Mouse (Mus musculus): ENCODE measurements around the gene Nhlrc4. TPM values are rescaled to one million over a fixed set of nuclear protein-coding genes. Genes with fewer than 3 reads are reported as not detected.
A peak's percentile ranks its signal among the peaks of the same experiment; 100 is the strongest.

Nhlrc4 gene
- polyA plus RNA-seq, 1 experiment from 2014 or later = 5.8 TPM

- 97% methylated on average over 1 of the region's 1 CpGs for WGBS
- H3K9ac ChIP-seq = no peak overlapping the region
- H3K9me3 ChIP-seq (replicated peaks) = no peaks in the 10 kb centered on the region
- H3K27me3 ChIP-seq = no peaks in the 10 kb centered on the region
- H3K4me2 ChIP-seq (replicated peaks) = no peak overlapping the region
- H3K27ac ChIP-seq (replicated peaks) = no peak overlapping the region
- H3K4me3 ChIP-seq (replicated peaks) = no peak overlapping the region
- ATAC-seq (ENCODE audit: insufficient number of reproducible peaks, low FRiP score, low TSS enrichment, low read depth) = no peak
- H3K4me1 ChIP-seq = 0 out of 2 replicates have a peak, but pooled peaks cover 9% of the 10 kb centered on the region
- H3K36me3 ChIP-seq = no peaks in the 10 kb centered on the region; the same call in 1 of the 2 replicates
Measured at GRCm38 (mm10) chr17:25900193-25900592, 44.6 kb downstream of the Nhlrc4 start.

- no peak overlapping the region for H3K9ac ChIP-seq
- 0 out of 2 replicates have a peak, but pooled peaks cover 12% of the 10 kb centered on the region for H3K4me1 ChIP-seq
- no peak for ATAC-seq (ENCODE audit: insufficient number of reproducible peaks, low FRiP score, low TSS enrichment, low read depth)
- no peaks in the 10 kb centered on the region for H3K27me3 ChIP-seq
- H3K4me3 ChIP-seq (replicated peaks) = no peak overlapping the region
- H3K27ac ChIP-seq (replicated peaks) = no peak overlapping the region
- no peak overlapping the region for H3K4me2 ChIP-seq (replicated peaks)
- no peaks in the 10 kb centered on the region for H3K9me3 ChIP-seq (replicated peaks)
- 52% methylated on average over 12 of the region's 12 CpGs for WGBS
- no peaks in the 10 kb centered on the region; the same call in 1 of the 2 replicates for H3K36me3 ChIP-seq
Measured at GRCm38 (mm10) chr17:25895891-25896290, 48.9 kb downstream of the Nhlrc4 start.

GRCm38 (mm10) chr17:25895415-25895814 is 49.3 kb downstream of the Nhlrc4 start:
- Histone ChIP-seq H3K4me2 (replicated peaks) (no peak overlapping the region), H3K9me3 (replicated peaks) (no peaks in the 10 kb centered on the region), H3K4me1 (0 out of 2 replicates have a peak, but pooled peaks cover 12% of the 10 kb centered on the region), H3K27me3 (no peaks in the 10 kb centered on the region), H3K36me3 (peaks cover 3% of the 10 kb centered on the region), H3K4me3 (replicated peaks) (no peak overlapping the region), H3K27ac (replicated peaks) (no peak overlapping the region), H3K9ac (no peak overlapping the region)
- 25% methylated on average over 2 of the region's 2 CpGs for WGBS
- ATAC-seq (ENCODE audit: insufficient number of reproducible peaks, low FRiP score, low TSS enrichment, low read depth) = no peak

- Histone ChIP-seq H3K4me1 (0 out of 2 replicates have a peak, but pooled peaks cover 12% of the 10 kb centered on the region), H3K9ac (no peak overlapping the region), H3K27me3 (no peaks in the 10 kb centered on the region), H3K9me3 (replicated peaks) (no peaks in the 10 kb centered on the region), H3K4me2 (replicated peaks) (no peak overlapping the region), H3K27ac (replicated peaks) (no peak overlapping the region), H3K36me3 (peaks cover 16% of the 10 kb centered on the region), H3K4me3 (replicated peaks) (no peak overlapping the region)
- peak; percentile 76 for ATAC-seq (ENCODE audit: insufficient number of reproducible peaks, low FRiP score, low TSS enrichment, low read depth)
- WGBS = 26% methylated on average over 2 of the region's 2 CpGs
Measured at GRCm38 (mm10) chr17:25893975-25894617, 50.7 kb downstream of the Nhlrc4 start.

Other genes with a start within 250 kb of the Nhlrc4 start
- gene Gng13, start 227.8 kb downstream of the Nhlrc4 start, polyA plus RNA-seq (2015; fragmentation: Nextera tagmentation; extraction: Ambion mirVana) = 23.7 and 44.9 TPM in 2 replicates
- gene Chtf18, start 217.5 kb downstream of the Nhlrc4 start, polyA plus RNA-seq (2015; fragmentation: Nextera tagmentation; extraction: Ambion mirVana) = 22.6 and 24.5 TPM in 2 replicates
- gene Rpusd1, start 217.3 kb downstream of the Nhlrc4 start, polyA plus RNA-seq (2015; fragmentation: Nextera tagmentation; extraction: Ambion mirVana) = 25.1 and 26.0 TPM in 2 replicates
- gene Mslnl, start 208.9 kb downstream of the Nhlrc4 start, polyA plus RNA-seq (2015; fragmentation: Nextera tagmentation; extraction: Ambion mirVana) = 2.4 and 3.9 TPM in 2 replicates
- gene Msln, start 190.6 kb downstream of the Nhlrc4 start, polyA plus RNA-seq (2015; fragmentation: Nextera tagmentation; extraction: Ambion mirVana) = 24.2 and 31.4 TPM in 2 replicates
- 26.9 and 27.1 TPM in 2 replicates for gene Narfl, start 171.2 kb downstream of the Nhlrc4 start, polyA plus RNA-seq (2015; fragmentation: Nextera tagmentation; extraction: Ambion mirVana)
- gene Haghl, start 159.3 kb downstream of the Nhlrc4 start, polyA plus RNA-seq (2015; fragmentation: Nextera tagmentation; extraction: Ambion mirVana) = 62.0 and 67.2 TPM in 2 replicates
- gene Ccdc78, start 158.4 kb downstream of the Nhlrc4 start, polyA plus RNA-seq (2015; fragmentation: Nextera tagmentation; extraction: Ambion mirVana) = 2.9 and 4.8 TPM in 2 replicates
- 95.7 and 99.3 TPM in 2 replicates for gene Fam173a, start 152.1 kb downstream of the Nhlrc4 start, polyA plus RNA-seq (2015; fragmentation: Nextera tagmentation; extraction: Ambion mirVana)
- not detected in 2 replicates for gene AC134908.4, start 149.3 kb downstream of the Nhlrc4 start, polyA plus RNA-seq (2015; fragmentation: Nextera tagmentation; extraction: Ambion mirVana)
- gene Metrn, start 147.8 kb downstream of the Nhlrc4 start, polyA plus RNA-seq (2015; fragmentation: Nextera tagmentation; extraction: Ambion mirVana) = 41.8 and 44.8 TPM in 2 replicates
- 3.8 and 4.0 TPM in 2 replicates for gene Fbxl16, start 135.9 kb downstream of the Nhlrc4 start, polyA plus RNA-seq (2015; fragmentation: Nextera tagmentation; extraction: Ambion mirVana)
- 24.7 and 27.1 TPM in 2 replicates for gene Wdr24, start 121.3 kb downstream of the Nhlrc4 start, polyA plus RNA-seq (2015; fragmentation: Nextera tagmentation; extraction: Ambion mirVana)
- gene Jmjd8, start 116.1 kb downstream of the Nhlrc4 start, polyA plus RNA-seq (2015; fragmentation: Nextera tagmentation; extraction: Ambion mirVana) = 44.9 and 46.2 TPM in 2 replicates
- 343 and 364 TPM in 2 replicates for gene Stub1, start 111.6 kb downstream of the Nhlrc4 start, polyA plus RNA-seq (2015; fragmentation: Nextera tagmentation; extraction: Ambion mirVana)
- 2.7 and 3.2 TPM in 2 replicates for gene Rhbdl1, start 107.7 kb downstream of the Nhlrc4 start, polyA plus RNA-seq (2015; fragmentation: Nextera tagmentation; extraction: Ambion mirVana)
- 2.5 and 3.5 TPM in 2 replicates for gene Gm20683, start 103.2 kb downstream of the Nhlrc4 start, polyA plus RNA-seq (2015; fragmentation: Nextera tagmentation; extraction: Ambion mirVana)
- 24.5 and 25.8 TPM in 2 replicates for gene Rhot2, start 100.1 kb downstream of the Nhlrc4 start, polyA plus RNA-seq (2015; fragmentation: Nextera tagmentation; extraction: Ambion mirVana)
- gene Wdr90, start 83.5 kb downstream of the Nhlrc4 start, polyA plus RNA-seq (2015; fragmentation: Nextera tagmentation; extraction: Ambion mirVana) = 21.5 and 32.1 TPM in 2 replicates
- 13.4 and 15.7 TPM in 2 replicates for gene Mcrip2, start 76.2 kb downstream of the Nhlrc4 start, polyA plus RNA-seq (2015; fragmentation: Nextera tagmentation; extraction: Ambion mirVana)
- gene Mettl26, start 69.9 kb downstream of the Nhlrc4 start, polyA plus RNA-seq (2015; fragmentation: Nextera tagmentation; extraction: Ambion mirVana) = 49.6 and 51.8 TPM in 2 replicates
- gene Wfikkn1, start 64.1 kb downstream of the Nhlrc4 start, polyA plus RNA-seq (2015; fragmentation: Nextera tagmentation; extraction: Ambion mirVana) = 0.62 and 0.83 TPM in 2 replicates
- gene Rab40c, start 25.2 kb downstream of the Nhlrc4 start, polyA plus RNA-seq (2015; fragmentation: Nextera tagmentation; extraction: Ambion mirVana) = 35.8 and 38.9 TPM in 2 replicates
- gene Pigq, start within 50 bp of the Nhlrc4 start, polyA plus RNA-seq (2015; fragmentation: Nextera tagmentation; extraction: Ambion mirVana) = 51.1 and 58.4 TPM in 2 replicates
- gene A930017K11Rik, start 7.6 kb upstream of the Nhlrc4 start, polyA plus RNA-seq (2015; fragmentation: Nextera tagmentation; extraction: Ambion mirVana) = 0.24 and 0.28 TPM in 2 replicates
- 24.5 and 29.8 TPM in 2 replicates for gene Capn15, start 40.8 kb upstream of the Nhlrc4 start, polyA plus RNA-seq (2015; fragmentation: Nextera tagmentation; extraction: Ambion mirVana)
- 18.3 and 19.6 TPM in 2 replicates for gene Rab11fip3, start 124.6 kb upstream of the Nhlrc4 start, polyA plus RNA-seq (2015; fragmentation: Nextera tagmentation; extraction: Ambion mirVana)
- gene Decr2, start 145.4 kb upstream of the Nhlrc4 start, polyA plus RNA-seq (2015; fragmentation: Nextera tagmentation; extraction: Ambion mirVana) = 39.7 and 42.6 TPM in 2 replicates
- 87.1 and 98.8 TPM in 2 replicates for gene Nme4, start 150.6 kb upstream of the Nhlrc4 start, polyA plus RNA-seq (2015; fragmentation: Nextera tagmentation; extraction: Ambion mirVana)
- gene Tmem8, start 168.3 kb upstream of the Nhlrc4 start, polyA plus RNA-seq (2015; fragmentation: Nextera tagmentation; extraction: Ambion mirVana) = 2.9 and 3.5 TPM in 2 replicates
- 190 and 191 TPM in 2 replicates for gene Mrpl28, start 178.5 kb upstream of the Nhlrc4 start, polyA plus RNA-seq (2015; fragmentation: Nextera tagmentation; extraction: Ambion mirVana)
- 12.7 and 15.8 TPM in 2 replicates for gene Axin1, start 193.7 kb upstream of the Nhlrc4 start, polyA plus RNA-seq (2015; fragmentation: Nextera tagmentation; extraction: Ambion mirVana)

All from embryonic facial prominence, embryonic 15.5 days (tissue).